Mouse (Mus musculus) neutrophil, adult 5-6 weeks (primary cell): ENCODE data around the gene Znfx1. TPM values are rescaled to one million over a fixed set of nuclear protein-coding genes. Genes with fewer than 3 reads are reported as not detected.
A peak's percentile ranks its signal among the peaks of the same experiment; 100 is the strongest.
"Not testable (repeated sequence)": the region's sequence is repeated elsewhere in the genome, so short reads cannot be mapped to it uniquely, and the experiment has no call there.

ENCODE experiments used
- ATAC-seq: fragments of 151-379, 151-347 bp; 2 replicates; pipeline ENCODE4 v1.8.0; 2017; ENCODE audit warnings: mild to moderate bottlenecking, moderate TSS enrichment; ENCODE audit not compliant: insufficient number of reproducible peaks, poor library complexity, low FRiP score, severe bottlenecking; ENCODE audit errors: extremely low read depth
- total RNA-seq: library from RNA; stranded (forward); fragments of 200-1000 nt; gene quantifications from 2 replicates; pipeline ENCODE4 v1.2.3, GENCODE M21; 2017

Znfx1 gene
- total RNA-seq, 1 experiment from 2014 or later, result 60.8 TPM

DNA sequence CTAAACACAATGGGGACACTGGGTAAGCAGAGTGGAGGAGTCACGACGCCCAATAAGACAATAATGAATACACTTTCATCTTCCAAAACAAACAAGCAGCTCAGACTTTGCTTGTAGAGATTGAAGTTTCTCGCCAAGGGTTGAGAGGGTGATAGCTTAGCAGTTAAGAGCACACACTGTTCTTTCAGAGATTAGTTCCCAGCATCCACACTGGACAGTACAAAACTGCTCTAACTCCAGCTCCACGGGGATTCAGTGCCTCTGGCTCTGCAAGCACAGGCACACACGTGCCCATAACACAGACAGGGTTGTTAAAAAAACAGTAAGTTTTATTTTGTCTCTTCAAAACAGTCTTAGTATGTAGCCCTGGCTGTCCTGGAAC, 5.9 kb downstream of the Znfx1 start:
- ATAC-seq, result no peak

- no peak for ATAC-seq
Measured at GRCm38 (mm10) chr2:167056210-167056941, 6.4 kb downstream of the Znfx1 start.

- no peak for ATAC-seq
Measured at GRCm38 (mm10) chr2:167055386-167055785, 7.4 kb downstream of the Znfx1 start.

DNA sequence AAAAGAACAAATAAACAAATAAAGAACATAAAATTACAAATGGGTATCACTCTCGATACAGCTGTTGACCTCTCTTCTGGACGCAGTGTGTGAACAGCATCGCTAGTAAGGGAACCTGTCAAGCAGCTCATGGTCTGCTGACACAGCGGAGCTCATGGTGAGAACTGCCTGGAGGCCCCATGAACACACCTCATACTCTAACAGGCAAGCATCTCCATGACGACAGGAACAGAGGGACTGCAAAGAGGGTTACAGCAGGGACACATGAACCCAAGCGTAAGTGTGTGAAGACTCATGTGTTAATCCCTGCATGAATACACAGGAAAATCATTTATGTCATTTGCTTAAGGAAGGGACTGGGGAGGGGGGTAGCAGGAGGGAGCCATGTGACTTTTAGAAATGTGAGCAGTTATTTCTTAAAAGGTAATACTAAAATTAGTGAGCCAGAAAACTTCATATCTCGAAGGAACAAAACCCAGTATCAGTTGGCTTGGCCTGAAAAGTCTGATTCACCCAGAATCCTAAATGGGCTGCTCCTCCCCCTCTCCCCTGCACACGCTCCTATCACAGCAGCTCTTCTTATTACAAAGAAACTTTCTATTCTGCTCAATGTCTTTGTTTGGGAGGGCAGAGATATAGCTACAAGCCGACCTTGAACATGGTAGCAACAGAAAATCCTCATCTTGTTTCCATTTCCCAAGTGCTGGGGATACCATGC, 9.5 kb downstream of the Znfx1 start:
- ATAC-seq, result no peak

- no peak for ATAC-seq
Measured at GRCm38 (mm10) chr2:167048698-167049358, 14.0 kb downstream of the Znfx1 start.

GRCm38 (mm10) chr2:167048223-167048622, 14.6 kb downstream of the Znfx1 start:
- no peak for ATAC-seq

- ATAC-seq, result no peak
Measured at GRCm38 (mm10) chr2:167043400-167044121, 19.3 kb downstream of the Znfx1 start.

DNA sequence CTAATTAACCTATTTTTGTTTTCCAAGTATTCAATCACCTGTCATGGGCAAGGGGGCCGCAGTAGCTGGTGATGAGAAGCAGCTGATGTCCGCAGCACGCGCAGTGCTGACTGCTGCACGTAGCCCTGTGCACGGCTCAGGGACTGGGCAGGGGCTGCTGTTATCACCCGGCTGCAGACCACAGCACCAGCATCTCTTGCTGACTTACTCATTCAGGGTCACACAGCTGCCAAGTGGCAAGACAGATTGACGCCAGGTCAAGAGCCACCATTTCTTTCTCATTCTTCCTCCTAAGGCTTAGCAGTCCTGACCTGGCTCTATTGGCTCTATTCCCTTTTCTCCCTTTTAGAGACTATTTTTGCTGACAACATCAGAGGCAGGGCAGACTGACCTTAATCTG, 23.4 kb downstream of the Znfx1 start:
- ATAC-seq, result no peak

GRCm38 (mm10) chr2:167038716-167039115, 24.1 kb downstream of the Znfx1 start:
- no peak for ATAC-seq

- no peak for ATAC-seq
Measured at GRCm38 (mm10) chr2:167038297-167038696, 24.5 kb downstream of the Znfx1 start.

DNA sequence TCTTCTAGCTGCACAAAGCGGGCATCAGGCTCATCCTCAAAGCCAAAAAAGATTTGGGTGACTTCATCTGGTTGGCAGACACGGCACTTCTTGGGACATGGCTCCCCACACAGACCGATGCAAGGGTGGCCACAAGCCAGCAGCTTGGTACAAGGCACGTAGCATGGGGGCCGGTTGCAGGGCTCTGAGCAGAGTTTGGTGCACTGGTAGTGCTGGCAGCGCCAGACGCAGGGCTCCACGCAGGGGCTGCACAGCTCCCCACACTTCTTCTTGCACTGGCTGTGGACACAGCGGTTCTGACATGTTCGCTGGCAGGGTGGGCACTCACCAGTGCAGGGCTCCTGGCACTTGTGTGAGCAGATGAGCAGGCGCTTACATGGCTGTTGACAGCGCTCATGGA, 25.1 kb downstream of the Znfx1 start:
- ATAC-seq, result no peak

DNA sequence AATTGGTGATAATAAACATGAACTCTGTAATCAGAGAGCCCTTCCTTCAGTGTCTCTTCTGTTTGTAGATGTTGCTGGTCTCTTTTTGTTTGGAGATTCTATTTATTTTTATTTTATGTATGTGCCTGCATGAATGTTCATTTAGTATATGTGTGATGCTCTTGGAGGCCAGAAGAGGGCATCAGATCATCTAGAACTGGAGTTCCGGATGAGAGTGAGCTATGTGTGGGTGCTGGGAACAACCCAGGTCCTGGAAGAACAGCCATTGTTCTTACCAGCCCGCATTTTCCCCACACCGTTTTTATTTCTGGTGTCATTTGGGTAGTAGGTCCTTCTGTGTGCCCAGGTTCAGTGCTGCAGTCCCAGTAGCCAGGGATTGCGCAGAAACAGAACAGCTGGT, 32.3 kb downstream of the Znfx1 start:
- no peak for ATAC-seq

- no peak for ATAC-seq
Measured at GRCm38 (mm10) chr2:167028553-167028952, 34.3 kb downstream of the Znfx1 start.

GRCm38 (mm10) chr2:167019396-167019795, 43.4 kb downstream of the Znfx1 start:
- ATAC-seq, result no peak

DNA sequence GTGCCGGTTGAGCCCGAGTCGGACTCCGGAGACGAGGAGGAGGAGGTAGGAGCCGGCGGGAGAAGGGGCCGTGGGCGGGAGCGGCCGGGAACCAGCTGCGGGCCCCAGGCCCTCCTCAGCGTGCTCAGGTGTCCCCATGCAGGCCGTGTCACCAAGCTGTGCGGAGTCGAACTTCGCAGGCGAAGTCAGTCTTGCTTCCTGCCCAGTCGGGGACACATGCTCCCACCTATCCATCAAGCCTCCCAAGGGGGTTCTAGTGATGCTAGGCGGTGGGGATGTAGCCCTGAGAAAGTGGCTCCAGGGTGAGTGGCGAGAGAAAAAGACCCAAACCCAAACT, 47.5 kb downstream of the Znfx1 start:
- no peak for ATAC-seq

DNA sequence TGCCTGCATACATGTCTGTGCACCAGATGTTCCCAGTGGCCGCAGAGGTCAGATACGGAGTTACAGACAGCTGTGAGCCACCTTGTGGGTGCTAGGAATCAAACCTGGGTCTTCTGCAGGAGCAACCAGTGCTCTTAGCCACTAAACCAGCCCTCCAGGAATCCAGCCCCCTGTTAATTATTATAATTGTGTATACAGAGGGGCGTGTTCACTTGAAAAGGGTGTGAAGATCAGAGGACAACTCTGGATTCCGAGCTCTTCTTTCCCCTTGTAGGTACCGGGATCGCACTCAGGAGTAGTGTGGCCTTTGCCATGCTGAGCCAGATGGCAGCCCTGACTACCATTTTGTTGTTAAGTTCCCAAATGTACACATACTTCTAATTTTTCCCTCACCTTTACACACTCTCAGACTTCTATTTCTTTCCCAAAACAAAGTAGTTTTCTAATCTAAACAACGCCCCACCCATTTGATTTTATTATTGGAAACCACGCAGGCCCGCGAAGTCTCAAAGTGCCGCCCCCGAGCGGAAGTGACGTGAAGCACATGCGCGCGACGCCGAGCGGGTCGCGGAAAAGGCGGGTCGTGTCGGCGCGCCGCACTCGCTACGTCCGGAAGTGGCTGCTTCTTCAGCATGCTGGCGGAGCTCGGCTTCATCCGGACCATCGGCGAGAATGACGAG, 48.0 kb downstream of the Znfx1 start, which contains the start of gene Ddx27:
Gene Ddx27, plus strand, starts transcription at position 492 of the 680 bp plus-strand sequence.
- peak; percentile 86 for ATAC-seq

DNA sequence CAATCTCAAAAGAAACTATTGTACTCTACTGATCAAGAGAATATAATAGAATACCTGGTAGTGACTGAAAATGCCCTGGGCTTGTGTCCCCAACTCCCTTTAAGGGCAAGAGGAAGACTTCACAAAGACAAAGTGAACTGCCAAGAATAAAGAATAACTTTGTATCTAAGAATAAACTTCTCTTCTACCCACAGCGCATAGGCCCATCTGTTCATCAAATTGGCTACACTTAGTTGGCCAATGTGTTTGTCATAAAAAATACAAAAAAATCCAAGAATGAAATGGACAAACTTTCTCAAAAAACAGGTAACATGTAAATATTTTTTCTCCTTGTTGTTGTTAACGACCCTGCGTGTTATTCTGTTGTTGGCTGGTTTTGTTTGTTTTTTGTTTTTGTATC, 52.3 kb downstream of the Znfx1 start:
- no peak for ATAC-seq

DNA sequence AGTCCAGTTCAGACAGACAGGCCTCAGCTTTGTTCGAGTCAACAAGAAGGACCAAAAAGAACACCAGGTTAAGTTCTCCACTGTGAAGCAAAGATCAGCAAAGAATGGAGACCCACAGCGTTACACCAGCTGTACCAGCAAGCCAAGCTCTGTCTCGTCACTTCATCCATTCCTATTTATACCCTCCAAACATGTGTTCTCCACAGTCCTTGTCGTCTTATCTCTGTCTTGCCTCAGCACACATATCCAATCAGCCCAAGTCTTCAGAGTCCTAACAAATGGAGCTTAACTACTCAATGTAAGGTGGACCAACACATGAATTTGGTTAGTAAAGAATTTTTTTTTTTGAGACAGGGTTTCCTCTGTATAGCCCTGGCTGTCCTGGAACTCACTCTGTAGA, 53.3 kb downstream of the Znfx1 start:
- ATAC-seq, result no peak

DNA sequence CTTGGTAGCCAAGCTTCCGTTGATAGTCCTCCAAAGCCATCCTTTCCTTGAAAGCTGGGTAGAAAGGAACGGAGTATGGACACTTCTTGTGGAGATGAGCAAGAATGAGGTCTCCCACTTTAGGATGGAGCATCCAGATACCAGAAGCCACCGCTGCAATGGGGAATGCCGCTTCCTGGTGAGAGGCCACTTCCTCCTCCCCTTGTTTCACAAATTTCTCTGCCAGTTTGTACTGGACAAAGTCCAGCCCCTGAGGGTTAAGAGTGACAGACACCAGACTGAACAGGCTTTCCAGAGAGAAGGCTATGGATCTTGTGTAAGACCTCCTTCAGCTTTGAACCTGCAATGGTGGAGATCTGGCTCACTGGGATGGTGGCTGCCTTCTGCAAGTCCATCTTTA, 55.2 kb downstream of the Znfx1 start:
- not testable (repeated sequence) for ATAC-seq
